Mouse (Mus musculus) kidney, adult 18-20 months (tissue): Measurements from ENCODE around the gene Smim11.

ENCODE experiments used
- DNase-seq: peaks from one replicate; pipeline ENCODE4 v3.0.0; 2021

Gene Smim11

GRCm38 (mm10) chr16:92300649-92301411, at the start of gene Smim11:
Gene Smim11, plus strand, starts transcription at chr16:92301286.
- peak; percentile 95 for DNase-seq

GRCm38 (mm10) chr16:92254316-92254715, 46.8 kb upstream of the Smim11 start:
- no peak for DNase-seq

GRCm38 (mm10) chr16:92267861-92268260, 33.2 kb upstream of the Smim11 start:
- DNase-seq = no peak

- no peak for DNase-seq
Observed at GRCm38 (mm10) chr16:92274516-92274915, 26.6 kb upstream of the Smim11 start.

- DNase-seq = no peak
Observed at GRCm38 (mm10) chr16:92275526-92275925, 25.6 kb upstream of the Smim11 start.

- no peak for DNase-seq
Observed at GRCm38 (mm10) chr16:92282671-92283070, 18.4 kb upstream of the Smim11 start.

GRCm38 (mm10) chr16:92285068-92285467, 16.0 kb upstream of the Smim11 start:
- no peak for DNase-seq

GRCm38 (mm10) chr16:92286609-92287008, 14.5 kb upstream of the Smim11 start:
- DNase-seq = peak; percentile 90

GRCm38 (mm10) chr16:92288778-92289177, 12.3 kb upstream of the Smim11 start:
- peak; percentile 23 for DNase-seq

GRCm38 (mm10) chr16:92290045-92290444, 11.0 kb upstream of the Smim11 start:
- DNase-seq = no peak

- no peak for DNase-seq
Observed at GRCm38 (mm10) chr16:92292101-92292500, 9.0 kb upstream of the Smim11 start, which contains the start of gene Kcne2. Gene Kcne2, plus strand, starts transcription at chr16:92292389.

GRCm38 (mm10) chr16:92294267-92294970, 6.7 kb upstream of the Smim11 start:
- no peak for DNase-seq

- DNase-seq = no peak
Observed at GRCm38 (mm10) chr16:92295328-92295727, 5.8 kb upstream of the Smim11 start.

- DNase-seq = no peak
Observed at GRCm38 (mm10) chr16:92301412-92301806, 323 bp downstream of the Smim11 start.

- no peak for DNase-seq
Observed at GRCm38 (mm10) chr16:92301989-92302388, 903 bp downstream of the Smim11 start.

GRCm38 (mm10) chr16:92302506-92302905, 1.4 kb downstream of the Smim11 start:
- DNase-seq = no peak

GRCm38 (mm10) chr16:92305519-92305918, 4.4 kb downstream of the Smim11 start:
- no peak for DNase-seq

GRCm38 (mm10) chr16:92307947-92308346, 6.9 kb downstream of the Smim11 start:
- no peak for DNase-seq

- no peak for DNase-seq
Observed at GRCm38 (mm10) chr16:92309126-92309525, 8.0 kb downstream of the Smim11 start.

- peak; percentile 40 for DNase-seq
Observed at GRCm38 (mm10) chr16:92313953-92314741, 13.1 kb downstream of the Smim11 start.

GRCm38 (mm10) chr16:92316049-92316738, 15.1 kb downstream of the Smim11 start:
- no peak for DNase-seq

GRCm38 (mm10) chr16:92319353-92320109, 18.4 kb downstream of the Smim11 start:
- peak; percentile 33 for DNase-seq
